Mouse (Mus musculus): ENCODE measurements around the gene Mum1. TPM values are rescaled to one million over a fixed set of nuclear protein-coding genes. Genes with fewer than 3 reads are reported as not detected.
A peak's percentile ranks its signal among the peaks of the same experiment; 100 is the strongest.

The Mum1 gene
- polyA plus RNA-seq, 1 experiment from 2014 or later: 43.7 TPM

GRCm38 (mm10) chr10:80252493-80253274, 26.4 kb downstream of the Mum1 start:
- Histone ChIP-seq H3K9me3 (no peaks in the 10 kb centered on the region), H3K4me1 (peaks cover 36% of the 10 kb centered on the region), H3K36me3 (peaks cover 62% of the 10 kb centered on the region), H3K4me3 (no peak overlapping the region), H3K9ac (peak overlapping the region; percentile 41), H3K27ac (replicated peaks) (no peak overlapping the region), H3K4me2 (no peak overlapping the region), H3K27me3 (replicated peaks) (no peaks in the 10 kb centered on the region)
- no peak for ATAC-seq (ENCODE audit: extremely low read depth, insufficient number of reproducible peaks, low FRiP score, low TSS enrichment)
- WGBS: 89% methylated on average over 11 of the region's 11 CpGs

- Histone ChIP-seq H3K9me3 (no peaks in the 10 kb centered on the region), H3K36me3 (peaks cover 71% of the 10 kb centered on the region), H3K27ac (replicated peaks) (no peak overlapping the region), H3K4me1 (peaks cover 36% of the 10 kb centered on the region), H3K9ac (no peak overlapping the region), H3K4me2 (no peak overlapping the region), H3K27me3 (replicated peaks) (no peaks in the 10 kb centered on the region), H3K4me3 (no peak overlapping the region)
- no peak for ATAC-seq (ENCODE audit: extremely low read depth, insufficient number of reproducible peaks, low FRiP score, low TSS enrichment)
- 85% methylated on average over 6 of the region's 6 CpGs for WGBS
Observed at GRCm38 (mm10) chr10:80253551-80253950, 27.3 kb downstream of the Mum1 start.

- ATAC-seq (ENCODE audit: extremely low read depth, insufficient number of reproducible peaks, low FRiP score, low TSS enrichment): no peak
- Histone ChIP-seq H3K36me3 (peaks cover 78% of the 10 kb centered on the region), H3K4me2 (no peak overlapping the region), H3K9ac (no peak overlapping the region), H3K9me3 (no peaks in the 10 kb centered on the region), H3K4me3 (no peak overlapping the region), H3K4me1 (peaks cover 46% of the 10 kb centered on the region), H3K27ac (replicated peaks) (no peak overlapping the region), H3K27me3 (replicated peaks) (no peaks in the 10 kb centered on the region)
- WGBS: 94% methylated on average over 26 of the region's 26 CpGs
Observed at GRCm38 (mm10) chr10:80254331-80255297, 28.4 kb downstream of the Mum1 start.

GRCm38 (mm10) chr10:80255881-80256535, 29.8 kb downstream of the Mum1 start:
- Histone ChIP-seq H3K27me3 (replicated peaks) (no peaks in the 10 kb centered on the region), H3K9ac (0 out of 2 replicates have a peak overlapping the region, but pooled peaks have one; percentile 37), H3K4me3 (no peak overlapping the region), H3K9me3 (no peaks in the 10 kb centered on the region), H3K4me1 (peaks cover 44% of the 10 kb centered on the region), H3K27ac (replicated peaks) (no peak overlapping the region), H3K36me3 (peaks cover 78% of the 10 kb centered on the region), H3K4me2 (no peak overlapping the region)
- ATAC-seq (ENCODE audit: extremely low read depth, insufficient number of reproducible peaks, low FRiP score, low TSS enrichment): no peak
- WGBS: 91% methylated on average over 5 of the region's 5 CpGs

- Histone ChIP-seq H3K9ac (no peak overlapping the region), H3K27ac (replicated peaks) (no peak overlapping the region), H3K9me3 (no peaks in the 10 kb centered on the region), H3K4me2 (no peak overlapping the region), H3K36me3 (peaks cover 62% of the 10 kb centered on the region), H3K4me1 (peaks cover 37% of the 10 kb centered on the region), H3K4me3 (no peak overlapping the region), H3K27me3 (replicated peaks) (no peaks in the 10 kb centered on the region)
- WGBS: 73% methylated on average over 2 of the region's 2 CpGs
- no peak for ATAC-seq (ENCODE audit: extremely low read depth, insufficient number of reproducible peaks, low FRiP score, low TSS enrichment)
Observed at GRCm38 (mm10) chr10:80257936-80258335, 31.7 kb downstream of the Mum1 start.

GRCm38 (mm10) chr10:80258752-80259462, 32.7 kb downstream of the Mum1 start:
- Histone ChIP-seq H3K27ac (replicated peaks) (peak overlapping the region; percentile 98; the same call in 1 of the 2 replicates), H3K27me3 (replicated peaks) (no peaks in the 10 kb centered on the region), H3K9ac (peak overlapping the region; percentile 88), H3K4me2 (peak overlapping the region; percentile 100), H3K4me3 (peak overlapping the region; percentile 70; the same call in 1 of the 2 replicates), H3K36me3 (peaks cover 52% of the 10 kb centered on the region), H3K4me1 (peaks cover 40% of the 10 kb centered on the region), H3K9me3 (no peaks in the 10 kb centered on the region)
- 84% methylated on average over 14 of the region's 14 CpGs for WGBS
- ATAC-seq (ENCODE audit: extremely low read depth, insufficient number of reproducible peaks, low FRiP score, low TSS enrichment): no peak

GRCm38 (mm10) chr10:80259463-80259805, 33.2 kb downstream of the Mum1 start:
- H3K9ac ChIP-seq: peak overlapping the region; percentile 88
- peak overlapping the region; percentile 70 for H3K4me3 ChIP-seq
- ATAC-seq (ENCODE audit: extremely low read depth, insufficient number of reproducible peaks, low FRiP score, low TSS enrichment): no peak
- H3K36me3 ChIP-seq: peaks cover 47% of the 10 kb centered on the region
- no peaks in the 10 kb centered on the region for H3K9me3 ChIP-seq
- peak overlapping the region; percentile 100 for H3K4me2 ChIP-seq
- peaks cover 43% of the 10 kb centered on the region for H3K4me1 ChIP-seq
- 69% methylated on average over 6 of the region's 6 CpGs for WGBS
- peak overlapping the region; percentile 98 for H3K27ac ChIP-seq (replicated peaks)
- no peaks in the 10 kb centered on the region for H3K27me3 ChIP-seq (replicated peaks)

- Histone ChIP-seq H3K4me2 (peak overlapping the region; percentile 100), H3K9me3 (no peaks in the 10 kb centered on the region), H3K27me3 (replicated peaks) (no peaks in the 10 kb centered on the region), H3K9ac (peak overlapping the region; percentile 88), H3K27ac (replicated peaks) (peak overlapping the region; percentile 98), H3K4me3 (peak overlapping the region; percentile 70), H3K36me3 (peaks cover 40% of the 10 kb centered on the region), H3K4me1 (peaks cover 43% of the 10 kb centered on the region)
- ATAC-seq (ENCODE audit: extremely low read depth, insufficient number of reproducible peaks, low FRiP score, low TSS enrichment): no peak
- WGBS: 2% methylated on average over 19 of the region's 19 CpGs
Observed at GRCm38 (mm10) chr10:80259861-80260641, 33.8 kb downstream of the Mum1 start.

GRCm38 (mm10) chr10:80260642-80261584, 34.7 kb downstream of the Mum1 start, which contains the start of the genes Gamt and Dazap1:
TSS of gene Gamt (minus strand) at chr10:80261012.
TSS of gene Dazap1 (plus strand) at chr10:80261486.
- Histone ChIP-seq H3K4me2 (peak within 1 kb of the TSS; percentile 100), H3K4me1 (peaks cover 46% of the 10 kb centered on the region), H3K9ac (peak within 1 kb of the TSS; percentile 88), H3K4me3 (peak within 1 kb of the TSS; percentile 70), H3K27ac (replicated peaks) (peak within 1 kb of the TSS; percentile 98), H3K9me3 (no peaks in the 10 kb centered on the region), H3K27me3 (replicated peaks) (no peaks in the 10 kb centered on the region), H3K36me3 (peaks cover 32% of the 10 kb centered on the region)
- ATAC-seq (ENCODE audit: extremely low read depth, insufficient number of reproducible peaks, low FRiP score, low TSS enrichment): peak; percentile 80
- WGBS: under 1% methylated on average over 48 of the region's 49 CpGs

All from heart, embryonic 13.5 days (tissue).